Mouse (Mus musculus) c-Kit-positive CD71-positive TER-119-positive erythroid progenitor cells, embryonic 14.5 days (primary cell): ENCODE measurements at regions not wholly inside any gene's neighbourhood (a gene's known extent, or its start where the extent isn't known, plus 50 kb on each side); places are given as distances from the start of the nearest gene placed in this dataset.
"Not testable (repeated sequence)": the region's sequence is repeated elsewhere in the genome, so short reads cannot be mapped to it uniquely, and the experiment has no call there.

Source experiments
- DNase-seq: peaks from one replicate; pipeline ENCODE4 v3.0.0-alpha.2; 2013; ENCODE audit warnings: low spot score

DNA sequence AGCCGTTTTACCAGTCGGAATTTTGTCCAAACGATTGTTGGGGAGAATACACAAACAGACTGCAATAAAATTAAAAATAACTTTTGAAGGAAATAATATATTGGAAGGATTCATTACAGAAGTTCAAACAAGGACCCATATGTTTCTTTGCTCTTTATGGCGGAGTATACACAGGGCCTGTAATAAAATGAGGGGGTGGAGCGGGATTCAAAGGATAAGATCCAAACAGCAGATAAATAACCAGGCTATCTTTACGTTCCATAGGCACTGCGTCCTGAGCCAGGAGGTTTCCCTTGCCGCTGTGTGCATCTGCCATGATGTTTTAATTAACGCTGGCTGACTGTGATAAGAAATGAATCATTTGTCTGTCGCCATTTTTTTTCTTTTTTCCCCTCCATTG lies 490.6 kb upstream of the Sall1 start:
- DNase-seq, result no peak

DNA sequence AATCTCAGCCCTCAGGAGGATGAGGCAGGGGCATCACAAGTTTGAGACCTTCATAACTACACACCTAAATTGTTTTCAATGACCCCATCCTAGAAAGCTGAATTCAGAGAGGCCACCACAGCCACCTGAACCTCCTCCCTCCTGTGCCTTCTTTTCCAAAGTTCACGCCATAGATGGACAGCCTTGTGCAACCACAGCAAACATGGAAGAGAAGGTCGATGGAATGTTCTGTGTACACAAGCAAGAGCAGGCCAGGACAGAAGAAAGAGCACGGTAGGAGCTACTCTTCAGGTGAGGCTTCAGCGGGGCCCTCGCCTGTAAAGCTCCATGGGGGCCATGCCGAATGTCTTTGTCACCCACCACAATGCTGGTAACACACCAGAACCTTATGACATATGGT lies 481.1 kb upstream of the Sall1 start:
- no peak for DNase-seq

DNA sequence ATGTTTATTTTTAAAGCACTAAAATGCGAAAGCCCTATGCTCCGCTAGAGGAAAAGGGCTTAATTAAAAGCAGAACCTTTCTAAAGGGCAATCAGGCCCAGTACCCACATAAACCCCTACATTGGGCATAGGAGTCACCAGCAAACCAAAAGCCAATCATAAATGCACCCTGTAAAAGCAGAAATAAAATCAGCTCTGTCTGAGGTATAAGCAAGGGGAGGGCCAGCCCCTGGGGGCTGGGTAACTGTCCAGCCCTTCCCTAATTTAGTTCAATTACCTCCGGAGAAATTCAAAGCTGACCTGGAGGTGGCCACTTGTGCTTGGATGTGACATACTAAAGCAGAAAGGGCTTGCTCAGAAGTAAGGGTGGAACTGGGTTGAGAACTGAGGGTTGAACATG lies 479.4 kb upstream of the Sall1 start:
- DNase-seq, result no peak

DNA sequence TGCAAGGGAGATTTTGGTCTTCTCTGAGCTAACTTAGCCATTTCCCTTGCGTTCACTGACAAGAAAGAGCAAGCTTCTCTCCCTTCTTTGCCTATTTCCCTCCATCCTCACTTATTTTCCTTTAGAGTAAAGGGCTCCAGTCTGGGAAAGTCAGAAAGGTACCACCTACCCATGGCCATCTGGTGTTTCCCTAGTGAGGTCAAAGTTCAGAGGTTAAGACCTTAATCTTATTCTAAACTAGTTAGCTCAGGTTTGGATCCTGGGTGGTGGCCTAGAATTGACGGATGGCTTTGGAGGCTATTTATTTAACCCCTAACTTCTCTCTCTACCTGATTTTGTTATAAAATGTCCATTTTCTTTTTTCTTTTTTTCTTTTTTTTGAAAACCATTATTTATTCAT lies 472.6 kb upstream of the Sall1 start:
- DNase-seq, result no peak

DNA sequence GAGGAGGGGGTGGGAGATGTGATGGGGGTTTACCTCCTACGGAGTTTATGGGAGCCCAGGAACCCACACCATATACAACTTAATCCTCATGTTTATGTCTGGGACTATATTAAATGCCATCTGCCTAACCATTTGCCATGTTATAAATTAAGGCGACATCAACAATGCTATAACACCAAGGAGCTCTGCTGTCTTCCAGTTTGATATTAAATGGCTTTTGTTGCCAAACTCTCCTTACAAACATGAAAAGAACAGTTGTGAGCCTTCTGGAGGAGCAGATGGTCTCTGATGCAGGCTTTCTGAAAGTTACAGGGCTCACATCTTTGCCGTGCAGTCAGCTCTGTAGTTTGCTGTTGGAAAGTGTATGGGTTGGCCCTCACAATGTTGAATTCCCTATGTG lies 470.3 kb upstream of the Sall1 start:
- no peak for DNase-seq

DNA sequence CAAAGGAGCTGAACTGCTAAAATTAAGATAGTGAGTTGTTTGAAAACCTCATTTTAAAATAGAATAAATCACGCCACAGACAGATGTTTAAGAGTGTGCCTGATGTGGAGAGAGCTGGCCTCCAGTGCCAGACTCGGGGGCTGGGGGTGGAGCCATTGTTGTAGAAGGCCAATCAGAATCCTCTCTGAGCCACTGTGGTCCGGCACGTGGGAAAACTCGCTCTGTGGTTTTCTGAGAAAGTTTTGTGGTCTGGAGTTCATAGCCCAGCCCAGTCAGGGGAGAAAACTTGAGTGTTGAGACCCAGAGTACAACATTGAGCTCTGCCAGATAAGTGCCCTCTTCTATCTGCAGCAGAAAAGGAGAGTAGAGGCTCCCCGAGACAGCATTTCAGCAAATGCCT lies 463.7 kb upstream of the Sall1 start:
- no peak for DNase-seq

DNA sequence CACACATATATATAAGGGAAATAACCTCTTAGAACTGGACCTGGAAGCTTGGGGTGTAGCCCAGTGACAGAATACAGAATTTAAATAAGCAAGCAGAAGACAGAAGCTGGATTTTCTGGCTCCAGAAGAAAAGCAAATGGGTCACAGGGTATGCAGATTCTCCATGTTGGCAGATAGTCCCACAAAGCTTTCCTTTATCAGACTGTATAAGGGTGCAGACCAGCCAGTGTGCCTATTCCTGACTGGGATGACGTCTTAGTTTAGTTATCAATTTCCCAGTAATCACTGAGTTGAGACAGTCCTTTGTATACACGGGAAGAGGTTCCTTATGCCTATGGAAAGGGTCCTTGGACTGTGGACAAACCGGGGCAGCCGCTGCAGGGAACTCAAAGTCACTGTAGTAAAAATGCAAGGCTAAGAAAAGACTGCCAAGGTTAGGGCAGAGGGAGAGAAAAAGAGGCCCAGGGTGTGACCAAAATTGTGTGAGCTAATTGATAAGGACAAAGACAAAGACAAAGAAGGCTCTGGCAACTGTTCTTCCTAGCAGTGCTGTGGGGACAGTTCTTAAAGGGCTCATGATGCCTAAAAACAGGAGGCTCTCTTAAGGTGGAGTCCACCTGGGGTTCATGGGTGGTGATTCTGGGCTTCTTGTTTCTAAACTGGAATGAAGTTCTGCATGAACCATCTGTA lies 459.7 kb upstream of the Sall1 start:
- no peak for DNase-seq

DNA sequence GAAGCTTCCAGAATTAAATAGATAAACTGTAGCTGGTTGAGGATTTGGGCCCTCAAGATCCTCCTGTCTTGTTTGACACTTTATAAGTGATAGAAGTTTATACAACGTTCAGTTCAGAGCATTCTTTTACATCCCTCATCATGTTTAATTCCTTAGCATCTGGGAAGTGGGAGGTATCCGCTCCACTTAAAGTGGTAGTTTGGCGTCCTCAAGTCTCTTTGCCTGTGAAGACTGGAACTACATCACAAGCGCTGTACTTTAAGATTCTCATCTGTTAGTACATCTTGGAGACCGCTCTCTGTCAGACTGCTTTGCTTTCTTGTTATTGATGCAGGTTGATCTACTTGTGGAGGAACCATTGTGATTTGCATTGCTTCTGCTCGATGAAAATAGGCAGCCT lies 459.1 kb upstream of the Sall1 start:
- DNase-seq, result no peak

DNA sequence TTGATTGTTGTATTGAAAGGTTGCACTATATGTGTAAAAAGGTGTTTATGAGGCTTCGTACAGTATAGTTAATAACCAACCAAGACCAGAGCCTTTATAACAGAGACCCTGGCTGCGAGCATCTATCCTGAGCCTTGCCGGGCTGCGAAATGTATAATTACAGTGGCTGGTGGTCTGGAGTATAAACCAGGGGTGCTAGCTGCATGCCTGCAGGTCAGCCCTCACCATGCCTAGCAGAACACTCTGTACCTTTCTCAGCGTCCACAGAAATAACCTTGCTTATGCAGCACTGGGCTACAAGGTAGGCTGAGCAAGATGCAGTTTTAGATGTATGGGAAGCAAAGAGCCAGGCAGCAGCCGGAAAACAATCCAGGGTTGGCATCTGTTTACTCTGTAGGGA lies 457.8 kb upstream of the Sall1 start:
- DNase-seq, result no peak

DNA sequence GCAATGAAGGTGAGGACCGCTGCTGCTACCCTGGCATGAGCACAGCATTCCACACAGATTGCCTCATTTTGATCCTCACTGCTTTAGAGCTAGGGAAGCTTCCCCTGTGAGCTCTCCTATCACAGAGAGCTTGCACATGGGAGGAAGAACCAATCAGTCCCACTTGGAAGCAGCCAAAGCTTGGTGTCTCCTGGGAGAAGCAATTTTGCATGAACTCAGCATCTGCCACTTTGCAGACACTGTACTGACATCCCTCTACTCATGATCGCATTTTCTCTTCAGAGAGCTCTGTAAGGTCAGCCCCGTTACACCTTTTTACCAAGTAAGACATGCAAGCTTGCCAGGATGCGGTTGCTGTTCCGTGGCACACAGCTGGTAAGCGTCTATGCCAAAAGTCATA lies 455.9 kb upstream of the Sall1 start:
- DNase-seq, result no peak

DNA sequence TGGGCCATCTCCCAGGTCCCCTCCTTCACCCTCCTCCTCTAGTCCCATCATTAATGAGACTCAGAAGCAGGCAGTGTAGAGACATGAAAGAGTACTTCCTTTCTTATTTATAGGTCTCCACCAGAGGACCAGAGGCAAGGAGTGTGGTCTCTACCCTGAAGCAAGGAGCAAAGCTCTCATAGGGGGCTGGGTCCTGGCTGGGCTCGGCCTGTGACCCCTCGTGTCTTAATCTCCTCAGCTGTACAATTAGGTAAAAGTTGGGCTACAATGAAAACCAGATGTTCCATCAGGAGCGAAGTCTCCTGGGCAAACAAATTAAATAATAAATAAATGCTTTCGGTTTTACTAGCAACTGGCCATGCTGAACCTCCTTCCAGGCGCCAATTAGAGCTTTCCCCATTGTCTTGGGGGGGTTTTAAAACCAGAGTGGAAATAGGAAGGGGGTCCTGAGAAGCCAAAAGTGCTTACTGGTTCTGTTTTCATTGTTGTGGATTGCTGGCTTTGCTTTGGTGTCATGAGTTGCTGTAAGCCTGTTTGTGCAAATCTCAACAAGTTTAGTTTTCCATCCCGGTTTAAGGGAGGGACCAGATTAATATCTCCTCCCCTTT lies 454.2 kb upstream of the Sall1 start:
- DNase-seq, result no peak

DNA sequence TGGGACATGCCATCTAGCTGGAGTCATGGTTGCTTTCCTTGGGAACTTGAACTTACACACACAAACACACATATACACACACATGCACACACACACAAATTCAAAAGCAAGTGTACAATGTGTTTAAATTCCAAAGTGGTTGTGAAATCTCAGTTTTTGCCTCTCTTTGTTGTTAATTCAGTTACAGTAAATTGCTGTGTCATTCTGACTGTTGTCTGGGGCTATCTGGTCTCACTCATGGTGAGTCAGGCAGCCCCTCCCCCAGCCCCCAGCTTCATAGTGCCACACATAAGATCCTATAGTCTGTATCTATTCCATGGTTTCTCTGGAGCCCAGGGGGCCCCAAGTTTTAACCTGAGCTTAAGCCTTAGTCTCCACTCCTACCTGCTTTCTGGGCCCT lies 448.4 kb upstream of the Sall1 start:
- DNase-seq, result no peak

DNA sequence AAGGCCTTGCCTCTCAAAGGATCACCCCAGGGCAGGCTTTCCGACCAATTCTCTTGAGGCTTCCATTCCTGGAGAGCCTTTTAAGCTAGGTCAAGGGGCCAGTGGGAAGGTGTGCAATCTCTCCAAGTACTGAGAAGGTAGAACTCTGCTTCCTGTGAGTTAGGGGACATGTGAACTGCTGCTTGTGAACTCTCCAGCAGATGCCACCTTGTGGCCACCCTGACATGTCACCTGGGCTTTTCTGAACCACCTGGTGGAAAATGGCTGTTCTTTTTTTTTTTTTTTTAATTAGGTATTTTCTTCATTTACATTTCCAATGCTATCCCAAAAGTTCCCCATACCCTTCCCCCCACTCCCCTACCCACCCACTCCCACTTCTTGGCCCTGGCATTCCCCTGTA lies 438.5 kb upstream of the Sall1 start:
- DNase-seq, result not testable (repeated sequence)

DNA sequence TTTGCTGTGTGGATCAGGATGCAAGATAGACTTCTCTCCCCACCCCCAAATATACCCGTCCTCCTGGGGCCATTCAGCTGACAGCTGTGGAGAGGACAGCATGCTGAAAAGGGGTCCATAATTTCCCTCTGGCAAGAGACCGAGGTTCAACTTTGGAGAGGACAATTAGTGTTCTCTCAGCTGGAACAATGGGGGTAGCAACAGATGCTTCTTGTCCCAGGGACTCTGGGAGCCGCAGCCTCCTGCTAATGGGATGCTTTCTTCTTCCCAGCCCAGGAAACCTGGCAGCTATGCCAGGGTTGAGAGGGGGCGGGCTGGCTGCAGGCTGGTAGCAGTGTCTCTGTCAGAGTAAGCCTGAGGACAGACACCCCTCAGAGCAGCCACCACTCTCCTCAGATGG lies 433.0 kb upstream of the Sall1 start:
- DNase-seq, result no peak

DNA sequence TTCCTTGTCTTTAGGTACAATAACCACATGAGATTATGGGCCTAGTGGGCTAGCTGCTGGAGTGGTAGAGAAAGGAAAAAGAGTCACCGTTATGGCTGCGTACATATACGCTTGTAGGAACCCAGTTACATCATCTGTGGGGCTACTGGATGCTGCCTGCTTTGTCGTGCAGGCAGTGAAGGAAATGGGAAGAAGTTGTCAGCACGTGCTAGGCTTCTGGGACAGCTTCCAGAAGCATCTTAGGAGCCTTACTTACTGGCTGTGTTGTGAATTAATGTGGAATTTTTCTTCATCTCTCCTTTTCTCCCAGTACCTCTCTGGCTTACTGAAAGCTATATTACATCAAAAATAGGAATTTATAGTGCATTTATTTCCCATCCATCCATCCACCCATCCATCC lies 427.2 kb upstream of the Sall1 start:
- DNase-seq, result no peak

DNA sequence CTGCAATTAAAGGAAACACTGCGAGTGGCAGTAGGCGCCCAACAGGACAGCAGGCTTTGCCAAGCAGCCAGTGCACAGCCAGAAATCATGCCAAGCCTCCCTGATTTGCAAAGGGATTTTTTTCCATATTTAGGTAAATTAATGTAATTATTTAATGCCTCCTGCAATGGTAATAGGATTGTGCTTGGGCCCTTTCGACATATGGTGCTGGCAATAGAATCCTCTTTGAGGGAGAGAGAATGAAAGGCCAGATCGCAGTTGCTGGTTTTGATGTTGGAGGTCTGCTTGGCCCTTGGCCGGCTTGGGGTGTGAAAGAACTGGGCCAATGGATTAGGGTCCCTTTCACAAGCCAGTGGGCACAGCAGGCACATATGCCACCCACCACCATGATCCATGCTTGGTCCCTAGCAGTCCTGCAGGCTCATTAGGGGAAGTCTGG lies 424.8 kb upstream of the Sall1 start:
- no peak for DNase-seq

DNA sequence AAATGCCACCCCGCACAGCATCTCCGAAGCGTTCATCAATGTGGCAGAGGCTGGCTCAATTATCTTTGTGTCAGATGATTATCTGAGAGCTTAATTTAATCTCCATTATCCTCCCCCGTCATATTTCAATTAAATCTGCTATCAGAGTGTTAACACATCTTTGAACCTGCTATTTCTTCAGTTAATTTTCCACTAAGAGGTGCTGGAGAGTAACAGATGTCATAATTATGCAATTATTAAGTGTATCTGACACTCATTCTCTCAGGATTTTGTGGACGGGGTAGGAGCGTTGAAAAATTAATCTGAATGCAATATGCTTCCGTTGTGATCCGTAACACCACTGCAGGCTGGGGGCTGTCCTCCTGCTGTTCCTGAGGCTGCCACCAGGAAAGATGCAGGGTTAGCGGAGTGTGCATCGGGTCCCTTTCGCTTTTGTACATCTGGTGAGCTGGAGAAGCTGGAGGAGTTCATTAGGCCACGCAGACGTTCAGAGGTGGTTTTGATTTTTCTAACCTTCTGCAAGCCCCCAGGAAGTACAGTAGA lies 421.3 kb upstream of the Sall1 start:
- no peak for DNase-seq

DNA sequence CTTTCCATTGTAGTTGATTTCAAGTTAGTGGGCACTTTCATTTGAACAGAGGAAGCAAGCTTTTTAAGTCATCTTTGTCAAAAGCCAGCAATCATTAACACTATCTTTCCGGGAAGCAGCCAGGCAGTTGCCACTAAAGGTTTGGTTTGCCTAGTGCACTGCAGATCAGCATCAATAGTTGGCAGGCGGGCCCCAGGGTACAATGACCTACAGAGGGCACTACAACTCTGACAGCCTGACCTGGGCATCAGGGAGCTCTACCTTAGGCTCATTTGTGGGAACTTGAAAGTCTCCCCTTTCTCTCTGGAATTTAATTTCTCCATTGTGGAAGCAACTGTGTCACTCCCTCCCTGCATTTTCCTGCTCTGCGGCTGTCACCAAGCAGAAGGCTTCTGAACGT lies 412.6 kb upstream of the Sall1 start:
- DNase-seq, result no peak

DNA sequence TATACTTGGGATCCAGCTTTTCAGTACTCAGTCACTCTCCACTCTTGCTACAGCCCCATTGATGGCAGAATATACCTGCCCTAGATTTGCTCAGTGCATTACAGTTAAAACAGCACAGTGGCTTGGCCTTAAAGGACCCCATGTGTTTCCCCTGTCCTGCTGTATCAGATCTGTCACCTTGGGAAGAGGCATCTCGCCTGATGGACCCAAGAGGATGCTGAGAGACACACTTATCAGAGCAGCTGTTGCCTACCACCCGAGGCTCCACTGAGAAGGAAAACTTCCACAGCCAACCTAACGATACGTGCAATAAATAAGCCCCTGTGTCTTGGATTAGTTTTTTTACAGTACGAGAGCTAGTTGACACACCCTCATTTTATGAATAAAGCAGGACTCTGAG lies 411.8 kb upstream of the Sall1 start:
- no peak for DNase-seq

DNA sequence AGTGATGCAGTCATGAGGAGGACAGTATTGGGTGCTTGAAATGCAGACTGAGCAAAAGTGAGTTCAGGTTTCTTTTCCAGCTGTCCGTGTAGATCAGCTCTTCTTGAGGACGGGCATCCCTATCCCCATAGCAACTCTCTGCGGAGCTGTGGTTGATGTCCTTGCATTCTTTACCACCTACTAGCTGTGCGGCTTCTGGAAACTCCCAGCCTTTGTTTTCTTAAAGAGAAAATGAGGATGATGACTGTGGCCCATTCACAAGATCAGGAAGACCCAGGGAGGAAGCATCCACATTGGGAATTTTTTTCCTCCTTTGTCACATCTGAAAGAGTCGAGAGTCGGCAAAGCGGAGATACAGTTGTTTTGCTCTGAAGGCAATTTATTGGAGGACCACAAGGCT lies 410.2 kb upstream of the Sall1 start:
- DNase-seq, result no peak

DNA sequence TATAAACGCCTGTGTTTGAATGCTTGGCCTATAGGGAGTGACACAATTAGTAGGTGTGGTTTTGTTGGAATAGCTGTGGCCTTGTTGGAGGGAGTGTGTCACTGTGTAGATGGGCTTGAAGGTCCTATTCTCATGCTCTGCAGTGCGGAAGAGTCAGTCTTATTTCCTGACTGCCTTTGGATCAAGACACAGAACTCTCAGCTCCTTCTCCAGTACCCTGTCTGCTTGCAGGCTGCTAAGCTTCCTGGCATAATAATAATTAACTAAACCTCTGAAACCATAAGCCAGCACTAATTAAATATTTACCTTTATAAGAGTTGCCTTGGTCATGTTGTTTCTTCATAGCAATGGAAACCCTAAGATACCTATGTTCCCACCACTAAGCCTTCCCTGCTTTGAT lies 409.8 kb upstream of the Sall1 start:
- DNase-seq, result no peak

DNA sequence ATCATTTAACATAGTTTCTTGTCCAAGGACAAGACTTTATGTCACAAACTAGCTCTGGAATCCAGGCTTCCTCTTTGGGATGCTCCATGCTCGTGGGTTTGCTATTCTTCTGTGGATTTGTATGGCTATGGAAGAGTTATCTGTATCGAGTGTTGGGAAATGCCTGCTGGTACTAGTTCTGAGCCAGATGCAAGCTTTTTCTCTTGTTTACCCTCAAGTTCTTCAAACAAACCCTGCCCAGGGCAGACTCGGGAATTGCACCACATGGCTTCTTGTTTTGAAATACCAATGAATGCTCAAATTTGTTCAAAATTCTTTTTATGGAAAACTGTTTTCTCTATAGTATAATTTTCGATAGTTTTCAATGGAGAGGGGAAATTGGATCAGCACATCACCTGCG lies 400.5 kb upstream of the Sall1 start:
- DNase-seq, result no peak

DNA sequence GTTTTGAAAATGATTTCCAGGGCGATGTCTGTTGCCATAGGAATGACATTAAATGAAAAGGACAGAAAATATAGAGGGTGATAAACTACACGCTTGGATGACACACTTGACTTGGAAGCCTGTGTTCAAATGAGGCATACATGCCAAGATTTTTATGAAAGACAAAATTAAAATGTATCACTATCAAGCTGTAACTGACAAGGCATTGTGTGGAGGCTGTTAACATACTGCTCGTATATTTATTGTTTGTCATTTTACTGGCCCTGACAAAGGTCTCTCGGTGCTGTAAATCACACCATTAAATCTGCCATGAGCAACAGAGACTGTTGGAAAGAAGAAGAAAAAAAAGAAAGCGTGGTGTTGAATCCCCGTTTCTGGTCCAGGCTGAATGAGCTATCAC lies 395.3 kb upstream of the Sall1 start:
- no peak for DNase-seq

DNA sequence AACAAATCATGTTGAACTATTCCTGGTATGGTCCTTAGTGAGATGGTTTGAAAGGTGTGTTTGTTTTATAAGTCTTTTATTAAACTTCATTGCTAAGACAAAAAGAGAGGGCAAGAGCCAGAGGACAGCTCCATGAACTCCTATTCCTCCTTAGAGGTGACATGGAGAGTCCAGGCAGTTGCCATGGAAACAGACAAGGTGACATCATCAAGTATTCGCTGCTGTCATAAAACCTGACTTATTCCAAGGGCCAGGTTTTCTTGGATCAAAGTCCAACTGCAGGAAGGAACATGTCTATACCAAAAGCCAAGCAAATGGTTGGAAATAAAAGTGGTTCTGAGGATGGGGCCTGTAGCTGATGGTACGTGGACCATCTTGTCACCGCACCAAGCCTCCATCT lies 383.0 kb upstream of the Sall1 start:
- no peak for DNase-seq
